Mouse (Mus musculus): Measurements from ENCODE around the gene Kcnk13. TPM values are rescaled to one million over a fixed set of nuclear protein-coding genes. Genes with fewer than 3 reads are reported as not detected.

Kcnk13 gene
- polyA plus RNA-seq (2017; shearing (Covaris generic)): not detected

DNA sequence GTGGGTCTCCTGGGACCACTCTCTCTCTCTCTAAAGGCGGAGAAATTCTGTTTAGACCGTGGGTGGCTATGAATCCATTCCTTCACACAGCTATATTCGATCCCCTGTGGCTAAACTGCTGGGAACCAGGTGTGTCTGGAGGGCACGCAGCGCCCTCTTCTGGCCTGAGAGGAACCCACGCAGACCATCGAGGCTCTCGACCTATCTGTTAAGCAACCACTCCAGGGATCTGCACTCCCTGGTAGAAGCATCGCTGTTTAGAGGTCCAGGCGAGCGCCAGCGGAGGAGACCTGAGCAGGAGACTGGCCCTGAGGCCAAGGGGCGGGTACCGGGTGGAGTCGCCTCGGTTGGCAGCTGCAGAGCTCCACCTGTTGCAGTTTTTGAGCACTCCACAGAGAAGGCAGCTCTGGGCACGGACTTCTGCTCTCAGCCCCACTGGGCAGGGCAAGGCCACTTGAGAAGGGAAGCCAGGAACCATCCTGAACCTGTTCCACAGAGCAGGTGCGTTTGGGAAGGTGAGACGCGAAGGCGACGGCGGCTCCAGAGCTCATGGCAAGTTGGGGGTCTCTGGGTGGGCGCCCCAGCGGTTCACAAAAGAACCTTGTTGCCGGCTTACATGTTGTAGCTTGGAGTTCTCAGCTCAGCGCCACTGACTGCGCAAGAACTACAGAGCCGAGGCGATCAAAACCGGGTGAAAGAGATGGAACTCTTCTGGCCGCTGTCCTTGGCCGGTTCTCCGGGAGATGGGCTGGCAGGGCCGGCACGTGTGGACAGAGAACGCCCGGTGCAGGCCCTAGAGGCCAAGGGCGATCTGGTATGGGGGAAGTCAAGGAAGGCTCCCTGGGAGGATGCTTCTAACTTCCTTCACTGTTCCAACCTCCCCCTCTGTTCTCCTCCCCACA lies at the start of gene Kcnk13:
Kcnk13 (plus strand) TSS at position 199 of the 902 bp plus-strand sequence.

DNA sequence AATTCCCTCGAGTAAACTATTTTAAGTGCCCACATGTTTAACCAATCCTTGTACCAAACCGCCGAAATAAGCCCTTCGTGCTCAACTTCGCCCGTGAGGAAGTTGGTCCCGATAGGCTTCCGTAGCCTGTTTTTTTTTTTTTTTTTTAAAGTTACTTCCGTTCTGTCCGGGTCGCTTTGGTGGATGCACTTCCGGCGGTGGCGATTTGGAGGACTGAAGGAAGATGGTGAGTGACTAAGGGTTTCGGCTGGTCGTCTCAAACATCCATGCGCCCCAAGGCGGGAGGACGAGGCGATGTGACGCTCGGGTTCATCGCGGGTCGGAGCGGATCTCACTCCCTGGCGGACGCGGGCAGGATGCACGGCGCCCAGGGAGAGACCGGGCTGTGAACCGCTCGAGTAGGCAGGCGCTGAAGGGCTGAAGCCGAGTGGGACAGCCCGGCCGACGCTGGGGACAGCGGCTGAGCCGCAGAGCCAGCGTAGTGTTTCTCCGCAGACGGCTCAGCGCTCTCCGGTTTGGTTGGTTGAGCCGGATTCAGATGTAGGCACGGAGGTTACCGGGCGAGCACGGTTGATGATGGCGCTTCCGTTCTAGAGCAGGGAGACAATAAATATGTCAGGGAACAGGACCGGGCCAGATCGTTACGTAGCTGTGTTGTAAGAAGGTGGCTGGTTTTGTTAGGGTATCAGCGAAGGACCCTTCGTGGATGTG lies 145.8 kb downstream of the Kcnk13 start, which contains the start of gene Psmc1:
Psmc1 (plus strand) TSS at position 169 of the 711 bp plus-strand sequence.

Other genes starting within 250 kb of the Kcnk13 start
- gene Efcab11, start 80.1 kb upstream of the Kcnk13 start, polyA plus RNA-seq (2017; shearing (Covaris generic)): 1.4 TPM
- 25.2 TPM for gene Tdp1, start 80.0 kb upstream of the Kcnk13 start, polyA plus RNA-seq (2017; shearing (Covaris generic))
- 105 TPM for gene Psmc1, start 145.7 kb downstream of the Kcnk13 start, polyA plus RNA-seq (2017; shearing (Covaris generic))
- gene Nrde2, start 195.2 kb downstream of the Kcnk13 start, polyA plus RNA-seq (2017; shearing (Covaris generic)): 24.5 TPM
- gene Calm1, start 234.9 kb downstream of the Kcnk13 start, polyA plus RNA-seq (2017; shearing (Covaris generic)): 1,139 TPM